Mouse (Mus musculus) intestine, embryonic 16.5 days (tissue): ENCODE data around the gene Map2k1. TPM values are rescaled to one million over a fixed set of nuclear protein-coding genes. Genes with fewer than 3 reads are reported as not detected.

Source experiments
- ATAC-seq: fragments of 200-750 bp; cut with Nextera tagmentation; 2 replicates; pipeline ENCODE4 v1.8.0; 2017; ENCODE audit warnings: moderate TSS enrichment, moderate library complexity
- H3K27ac ChIP-seq: fragments of 300-500 bp; sonication (generic); 2 replicates; pipeline ENCODE4 v1.5.1; 2014; ENCODE audit warnings: mild to moderate bottlenecking, low read length
- H3K27me3 ChIP-seq: fragments of 300-500 bp; sonication (generic); replicated peaks from 2 replicates; pipeline ENCODE4 v1.6.1; 2014; ENCODE audit warnings: low read length, control low read depth, mixed read lengths; ENCODE audit not compliant: control insufficient read depth, insufficient read depth
- H3K36me3 ChIP-seq: fragments of 300-500 bp; sonication (generic); 2 replicates; pipeline ENCODE4 v1.6.1; 2014; ENCODE audit warnings: low read length, control low read depth; ENCODE audit not compliant: control insufficient read depth, insufficient read depth
- H3K4me1 ChIP-seq: fragments of 300-500 bp; sonication (generic); 2 replicates; pipeline ENCODE4 v1.6.1; 2014; ENCODE audit warnings: low read length, control low read depth, mixed read lengths; ENCODE audit not compliant: control insufficient read depth, insufficient read depth
- H3K4me2 ChIP-seq: fragments of 300-500 bp; sonication (generic); 2 replicates; pipeline ENCODE4 v1.6.1; 2014; ENCODE audit warnings: low read depth, low read length, control low read depth
- H3K4me3 ChIP-seq: fragments of 300-500 bp; sonication (generic); 2 replicates; pipeline ENCODE4 v1.5.1; 2014; ENCODE audit warnings: mild to moderate bottlenecking, low read length
- H3K9ac ChIP-seq: fragments of 300-500 bp; sonication (generic); 2 replicates; pipeline ENCODE4 v1.6.1; 2014; ENCODE audit warnings: low read depth, low read length
- H3K9me3 ChIP-seq: fragments of 300-500 bp; sonication (generic); 2 replicates; pipeline ENCODE4 v1.6.1; 2016; ENCODE audit warnings: low read length, control low read depth; ENCODE audit not compliant: control insufficient read depth
- WGBS: fragments of 180-500 bp; shearing (Covaris S2); extraction: QIAGEN DNeasy Blood & Tissue Kit; methylation state at CpG from one replicate; pipeline ENCODE4 v1.1.7; 2014; 5-methylcytosine and 5-hydroxymethylcytosine counted together
- polyA plus RNA-seq: library from polyadenylated mRNA; unstranded; fragments of >200 nt; fragmentation: Nextera tagmentation; extraction: Ambion mirVana; gene quantifications from 2 replicates; pipeline ENCODE4 v1.2.1, GENCODE M21; 2015

Gene Map2k1
- polyA plus RNA-seq, 1 experiment from 2014 or later: 97.4 TPM

GRCm38 (mm10) chr9:64233656-64234055, 19.8 kb downstream of the Map2k1 start:
- Histone ChIP-seq H3K4me2 (no peak overlapping the region), H3K9ac (no peak overlapping the region), H3K4me3 (no peak overlapping the region), H3K9me3 (no peaks in the 10 kb centered on the region), H3K36me3 (no peaks in the 10 kb centered on the region), H3K4me1 (peaks cover 24% of the 10 kb centered on the region), H3K27me3 (no peaks in the 10 kb centered on the region), H3K27ac (0 out of 2 replicates have a peak overlapping the region, but pooled peaks have one; percentile 49)
- ATAC-seq: no peak
- WGBS: 43% methylated on average over 5 of the region's 5 CpGs

GRCm38 (mm10) chr9:64232257-64232957, 21.0 kb downstream of the Map2k1 start:
- peak; percentile 17; the same call in 1 of the 2 replicates for ATAC-seq
- Histone ChIP-seq H3K4me1 (peaks cover 27% of the 10 kb centered on the region), H3K9me3 (no peaks in the 10 kb centered on the region), H3K27ac (peak overlapping the region; percentile 53), H3K27me3 (no peaks in the 10 kb centered on the region), H3K9ac (no peak overlapping the region), H3K4me3 (no peak overlapping the region), H3K4me2 (peak overlapping the region; percentile 22; the same call in 1 of the 2 replicates), H3K36me3 (no peaks in the 10 kb centered on the region)
- WGBS: 43% methylated on average over 9 of the region's 9 CpGs

GRCm38 (mm10) chr9:64231674-64232073, 21.8 kb downstream of the Map2k1 start:
- no peak overlapping the region for H3K4me2 ChIP-seq

GRCm38 (mm10) chr9:64231171-64231570, 22.3 kb downstream of the Map2k1 start:
- 38% methylated on average over 5 of the region's 5 CpGs for WGBS
- H3K27ac ChIP-seq: peak overlapping the region; percentile 53
- no peak overlapping the region for H3K4me2 ChIP-seq
- H3K4me1 ChIP-seq: peaks cover 28% of the 10 kb centered on the region
- no peaks in the 10 kb centered on the region for H3K9me3 ChIP-seq
- ATAC-seq: peak; percentile 54
- H3K9ac ChIP-seq: no peak overlapping the region
- H3K27me3 ChIP-seq: no peaks in the 10 kb centered on the region
- H3K4me3 ChIP-seq: no peak overlapping the region
- no peaks in the 10 kb centered on the region for H3K36me3 ChIP-seq

More at GRCm38 (mm10) chr9:64231674-64232073, 21.8 kb downstream of the Map2k1 start:
- Histone ChIP-seq H3K4me1 (peaks cover 27% of the 10 kb centered on the region), H3K9ac (no peak overlapping the region), H3K36me3 (no peaks in the 10 kb centered on the region), H3K27me3 (no peaks in the 10 kb centered on the region), H3K4me3 (no peak overlapping the region), H3K27ac (peak overlapping the region; percentile 53), H3K9me3 (no peaks in the 10 kb centered on the region)
- 65% methylated on average over 3 of the region's 3 CpGs for whole genome bisulfite sequencing
- ATAC-seq: no peak

GRCm38 (mm10) chr9:64228972-64229371, 24.5 kb downstream of the Map2k1 start:
- ATAC-seq: no peak
- Histone ChIP-seq H3K36me3 (no peaks in the 10 kb centered on the region), H3K27me3 (no peaks in the 10 kb centered on the region)

GRCm38 (mm10) chr9:64227736-64228135, 25.7 kb downstream of the Map2k1 start:
- H3K9me3 ChIP-seq: no peaks in the 10 kb centered on the region
- H3K4me2 ChIP-seq: no peak overlapping the region
- H3K36me3 ChIP-seq: no peaks in the 10 kb centered on the region
- no peak for ATAC-seq
- WGBS: 54% methylated on average over 12 of the region's 12 CpGs
- no peak overlapping the region for H3K4me3 ChIP-seq
- H3K27me3 ChIP-seq: no peaks in the 10 kb centered on the region
- peaks cover 26% of the 10 kb centered on the region for H3K4me1 ChIP-seq
- H3K9ac ChIP-seq: no peak overlapping the region
- H3K27ac ChIP-seq: no peak overlapping the region

More at GRCm38 (mm10) chr9:64228972-64229371, 24.5 kb downstream of the Map2k1 start:
- Histone ChIP-seq H3K9me3 (no peaks in the 10 kb centered on the region), H3K4me3 (no peak overlapping the region), H3K27ac (0 out of 2 replicates have a peak overlapping the region, but pooled peaks have one; percentile 4), H3K9ac (no peak overlapping the region), H3K4me1 (peaks cover 32% of the 10 kb centered on the region), H3K4me2 (no peak overlapping the region)

- peaks cover 8% of the 10 kb centered on the region; the same call in 1 of the 2 replicates for H3K4me1 ChIP-seq
- H3K27ac ChIP-seq: peak overlapping the region; percentile 71
- no peak overlapping the region for H3K9ac ChIP-seq
- ATAC-seq: peak; percentile 98
- no peaks in the 10 kb centered on the region for H3K27me3 ChIP-seq
- H3K4me3 ChIP-seq: no peak overlapping the region
- no peaks in the 10 kb centered on the region for H3K36me3 ChIP-seq
- H3K9me3 ChIP-seq: no peaks in the 10 kb centered on the region
- H3K4me2 ChIP-seq: no peak overlapping the region; the same call in 1 of the 2 replicates
Observed at GRCm38 (mm10) chr9:64225805-64226204, 27.6 kb downstream of the Map2k1 start.

- no peak overlapping the region for H3K27ac ChIP-seq
- H3K27me3 ChIP-seq: no peaks in the 10 kb centered on the region
Observed at GRCm38 (mm10) chr9:64222098-64222497, 31.3 kb downstream of the Map2k1 start.

GRCm38 (mm10) chr9:64221480-64221879, 32.0 kb downstream of the Map2k1 start:
- H3K9me3 ChIP-seq: no peaks in the 10 kb centered on the region
- H3K4me3 ChIP-seq: no peak overlapping the region
- ATAC-seq: no peak
- H3K27ac ChIP-seq: no peak overlapping the region
- peaks cover 11% of the 10 kb centered on the region; the same call in 1 of the 2 replicates for H3K4me1 ChIP-seq
- H3K4me2 ChIP-seq: no peak overlapping the region
- H3K9ac ChIP-seq: no peak overlapping the region
- no peaks in the 10 kb centered on the region for H3K36me3 ChIP-seq
- H3K27me3 ChIP-seq: no peaks in the 10 kb centered on the region
- WGBS: 83% methylated on average over 4 of the region's 4 CpGs

More at GRCm38 (mm10) chr9:64222098-64222497, 31.3 kb downstream of the Map2k1 start:
- no peak overlapping the region for H3K4me3 ChIP-seq
- no peak overlapping the region for H3K4me2 ChIP-seq
- H3K4me1 ChIP-seq: peaks cover 11% of the 10 kb centered on the region; the same call in 1 of the 2 replicates
- H3K9ac ChIP-seq: no peak overlapping the region
- H3K9me3 ChIP-seq: no peaks in the 10 kb centered on the region
- H3K36me3 ChIP-seq: no peaks in the 10 kb centered on the region
- ATAC-seq: no peak
- WGBS: 73% methylated on average over 2 of the region's 2 CpGs
